Mouse (Mus musculus): ENCODE measurements around the gene Uvrag.

GRCm38 (mm10) chr7:99140984-99141918, at the start of gene Uvrag:
- TF ChIP-seq GATA1 (IDR thresholded peaks at IDR 0.05; ENCODE audit: borderline replicate concordance, low read length) (no peak), CTCF (IDR thresholded peaks at IDR 0.05; ENCODE audit: low read depth, low read length) (no peak), TAL1 (conservative IDR thresholded peaks at IDR 0.05; ENCODE audit: low read depth, low read length) (no peak), POLR2AphosphoS5 (IDR thresholded peaks at IDR 0.05; ENCODE audit: insufficient replicate concordance, low read depth, low read length) (no peak)

Data from G1E (cell line).